11 mouse cellular contexts compared by ENCODE assay signal in genomic region chr7:115597376-115597775, GRCm38 (mm10).
DNase-seq lines count a peak whose midpoint lies in the region; ATAC-seq and TF ChIP-seq lines count a peak whose summit lies in the region.
"Had no signal": no experiment of that assay in that cellular context is flagged by ENCODE, and none has a peak within 500 bp of the region (broad histone marks: within the 10 kb centered on the region; RNA-seq: fewer than 3 reads in every experiment).

No protein-coding gene starts in this region.

- ATAC-seq in kidney, postnatal 0 days (replicated peaks; ENCODE audit: low FRiP score, low read depth), result no peak
- 0 out of 2 replicates have a peak, but pooled peaks have one; percentile 15 for ATAC-seq in limb, embryonic 13.5 days (ENCODE audit: low FRiP score, low read depth)
- ATAC-seq in granulocyte monocyte progenitor cell, adult 5-6 weeks (replicated peaks; ENCODE audit: poor library complexity, severe bottlenecking), result no peak
- ATAC-seq in midbrain, embryonic 14.5 days (ENCODE audit: low FRiP score, low TSS enrichment), result no peak
- ATAC-seq: hindbrain, embryonic 16.5 days; lung, postnatal 0 days had no signal

- no peaks in the 10 kb centered on the region for H3K36me3 ChIP-seq in heart, embryonic 10.5 days
- no peaks in the 10 kb centered on the region for H3K36me3 ChIP-seq in embryonic facial prominence, embryonic 10.5 days (replicated peaks)
- no peaks in the 10 kb centered on the region for H3K36me3 ChIP-seq in kidney, postnatal 0 days (ENCODE audit: insufficient read depth, low read length)
- peaks cover 5% of the 10 kb centered on the region for H3K36me3 ChIP-seq in limb, embryonic 13.5 days
- no peaks in the 10 kb centered on the region for H3K36me3 ChIP-seq in midbrain, embryonic 14.5 days (ENCODE audit: control insufficient read depth, insufficient read depth, low read length)
- H3K36me3 ChIP-seq: forebrain, embryonic 12.5 days had no signal

- no peaks in the 10 kb centered on the region for H3K4me1 ChIP-seq in heart, embryonic 10.5 days
- peaks cover 29% of the 10 kb centered on the region for H3K4me1 ChIP-seq in embryonic facial prominence, embryonic 10.5 days
- no peaks in the 10 kb centered on the region for H3K4me1 ChIP-seq in kidney, postnatal 0 days (replicated peaks; ENCODE audit: insufficient read depth, low read length)
- peaks cover 31% of the 10 kb centered on the region for H3K4me1 ChIP-seq in limb, embryonic 13.5 days
- H3K4me1 ChIP-seq in midbrain, embryonic 14.5 days (ENCODE audit: control insufficient read depth, insufficient read depth, low read length), result no peaks in the 10 kb centered on the region; the same call in 1 of the 2 replicates

- H3K4me2 ChIP-seq in kidney, postnatal 0 days (ENCODE audit: low read length), result no peak overlapping the region
- peak overlapping the region; percentile 34 for H3K4me2 ChIP-seq in limb, embryonic 13.5 days (replicated peaks)
- H3K4me2 ChIP-seq in midbrain, embryonic 14.5 days (ENCODE audit: low read length), result no peak overlapping the region
- H3K4me2 ChIP-seq: forebrain, embryonic 12.5 days had no signal

- no peak for DNase-seq in heart, embryonic 10.5 days (ENCODE audit: low spot score)
- DNase-seq in heart, adult 18-20 months, result no peak
- DNase-seq in embryonic facial prominence, embryonic 10.5 days (ENCODE audit: low spot score), result peak; percentile 50
- peak; percentile 57 for DNase-seq in kidney, postnatal 0 days (ENCODE audit: low spot score)
- no peak for DNase-seq in ovary, postnatal 14 days (ENCODE audit: low spot score)
- no peak for DNase-seq in midbrain, embryonic 14.5 days

- 70% methylated on average over 6 of the region's 6 CpGs for WGBS in heart, embryonic 10.5 days
- 43% methylated on average over 6 of the region's 6 CpGs for WGBS in embryonic facial prominence, embryonic 10.5 days
- WGBS in kidney, postnatal 0 days, result 41% methylated on average over 6 of the region's 6 CpGs
- WGBS in limb, embryonic 13.5 days, result 12% methylated on average over 6 of the region's 6 CpGs
- WGBS in midbrain, embryonic 14.5 days, result 59% methylated on average over 6 of the region's 6 CpGs

- no peaks in the 10 kb centered on the region for H3K27me3 ChIP-seq in heart, embryonic 10.5 days (ENCODE audit: insufficient read depth, poor library complexity, severe bottlenecking)
- no peaks in the 10 kb centered on the region for H3K27me3 ChIP-seq in embryonic facial prominence, embryonic 10.5 days (replicated peaks; ENCODE audit: low read depth, poor library complexity, severe bottlenecking)
- no peaks in the 10 kb centered on the region for H3K27me3 ChIP-seq in kidney, postnatal 0 days (ENCODE audit: insufficient read depth, low read length)
- H3K27me3 ChIP-seq in limb, embryonic 13.5 days, result no peaks in the 10 kb centered on the region
- no peaks in the 10 kb centered on the region for H3K27me3 ChIP-seq in midbrain, embryonic 14.5 days (ENCODE audit: control insufficient read depth, insufficient read depth, low read length)
- H3K27me3 ChIP-seq: forebrain, embryonic 12.5 days had no signal

- TF ChIP-seq CTCF in kidney, postnatal 0 days (IDR thresholded peaks at IDR 0.05; ENCODE audit: low read depth), result no peak

- H3K27ac ChIP-seq in heart, embryonic 10.5 days, result 0 out of 2 replicates have a peak overlapping the region, but pooled peaks have one; percentile 29
- H3K27ac ChIP-seq in embryonic facial prominence, embryonic 10.5 days (replicated peaks), result peak overlapping the region; percentile 57
- H3K27ac ChIP-seq in kidney, postnatal 0 days, result no peak overlapping the region
- peak overlapping the region; percentile 74 for H3K27ac ChIP-seq in limb, embryonic 13.5 days
- no peak overlapping the region for H3K27ac ChIP-seq in midbrain, embryonic 14.5 days (replicated peaks; ENCODE audit: low read depth, low read length)
- H3K27ac ChIP-seq: forebrain, embryonic 12.5 days had no signal

- H3K4me3 ChIP-seq in heart, embryonic 10.5 days, result no peak overlapping the region
- no peak overlapping the region for H3K4me3 ChIP-seq in embryonic facial prominence, embryonic 10.5 days
- H3K4me3 ChIP-seq in kidney, postnatal 0 days (replicated peaks; ENCODE audit: low read depth, low read length), result no peak overlapping the region
- H3K4me3 ChIP-seq in limb, embryonic 13.5 days, result no peak overlapping the region
- no peak overlapping the region for H3K4me3 ChIP-seq in midbrain, embryonic 14.5 days (replicated peaks; ENCODE audit: low read depth, low read length)
- H3K4me3 ChIP-seq: forebrain, embryonic 12.5 days had no signal

- no peak overlapping the region for H3K9ac ChIP-seq in kidney, postnatal 0 days (ENCODE audit: low read depth, low read length)
- peak overlapping the region; percentile 45; the same call in 1 of the 2 replicates for H3K9ac ChIP-seq in limb, embryonic 13.5 days
- no peak overlapping the region for H3K9ac ChIP-seq in midbrain, embryonic 14.5 days (replicated peaks; ENCODE audit: low read length)
- H3K9ac ChIP-seq: forebrain, embryonic 12.5 days had no signal

- no peaks in the 10 kb centered on the region for H3K9me3 ChIP-seq in heart, embryonic 10.5 days
- no peaks in the 10 kb centered on the region for H3K9me3 ChIP-seq in embryonic facial prominence, embryonic 10.5 days
- no peaks in the 10 kb centered on the region for H3K9me3 ChIP-seq in kidney, postnatal 0 days (replicated peaks; ENCODE audit: low read length)
- H3K9me3 ChIP-seq in limb, embryonic 13.5 days, result no peaks in the 10 kb centered on the region
- H3K9me3 ChIP-seq in midbrain, embryonic 14.5 days (ENCODE audit: control insufficient read depth, low read length), result no peaks in the 10 kb centered on the region
- H3K9me3 ChIP-seq: forebrain, embryonic 12.5 days had no signal

Comparison
In these comparisons a context has a peak if more than half of its experiments do, and no peak if none do; other contexts are left out.
1. DNase-seq: peak in embryonic facial prominence, embryonic 10.5 days (single experiment) and kidney, postnatal 0 days (single experiment); none in heart, embryonic 10.5 days (single experiment), heart, adult 18-20 months (0 of 2), ovary, postnatal 14 days (single experiment) and midbrain, embryonic 14.5 days (single experiment).
2. H3K27ac ChIP-seq: peak in heart, embryonic 10.5 days (single experiment), embryonic facial prominence, embryonic 10.5 days (single experiment) and limb, embryonic 13.5 days (single experiment); none in kidney, postnatal 0 days (single experiment) and midbrain, embryonic 14.5 days (single experiment).